Mouse (Mus musculus) forebrain, embryonic 14.5 days (tissue): ENCODE data around the gene Prps1. TPM values are rescaled to one million over a fixed set of nuclear protein-coding genes. Genes with fewer than 3 reads are reported as not detected.

Source experiments
- ATAC-seq: fragments of 200-750 bp; cut with Nextera tagmentation; 2 replicates; pipeline ENCODE4 v1.8.0; 2017; ENCODE audit warnings: mild to moderate bottlenecking, moderate library complexity
- DNase-seq: peaks from one replicate; pipeline ENCODE4 v3.0.0-alpha.2; 2015; ENCODE audit warnings: low spot score
- H3K27ac ChIP-seq: fragments of 300-500 bp; sonication (generic); 2 replicates; pipeline ENCODE4 v1.5.1; 2014; ENCODE audit warnings: low read depth, mild to moderate bottlenecking, control low read depth, low read length, moderate library complexity
- H3K27me3 ChIP-seq: fragments of 300-500 bp; sonication (generic); replicated peaks from 2 replicates; pipeline ENCODE4 v1.6.1; 2014; ENCODE audit warnings: low read length, control low read depth, mixed read lengths; ENCODE audit not compliant: control insufficient read depth, insufficient read depth
- H3K36me3 ChIP-seq: fragments of 300-500 bp; sonication (generic); 2 replicates; pipeline ENCODE4 v1.6.1; 2014; ENCODE audit warnings: low read length, control low read depth; ENCODE audit not compliant: control insufficient read depth, insufficient read depth
- H3K4me1 ChIP-seq: fragments of 300-500 bp; sonication (generic); 2 replicates; pipeline ENCODE4 v1.6.1; 2014; ENCODE audit warnings: antibody characterized with exemption, low read length, control low read depth; ENCODE audit not compliant: control insufficient read depth, insufficient read depth
- H3K4me2 ChIP-seq: fragments of 300-500 bp; sonication (generic); 2 replicates; pipeline ENCODE4 v1.6.1; 2014; ENCODE audit warnings: mild to moderate bottlenecking, control low read depth, low read length
- H3K4me3 ChIP-seq: fragments of 300-500 bp; sonication (generic); 2 replicates; pipeline ENCODE4 v1.5.1; 2014; ENCODE audit warnings: low read depth, low read length, control low read depth
- H3K9ac ChIP-seq: fragments of 300-500 bp; sonication (generic); 2 replicates; pipeline ENCODE4 v1.6.1; 2014; ENCODE audit warnings: mild to moderate bottlenecking, low read length, control low read depth, moderate library complexity
- H3K9me3 ChIP-seq: fragments of 300-500 bp; sonication (generic); replicated peaks from 2 replicates; pipeline ENCODE4 v1.6.1; 2016; ENCODE audit warnings: low read length, control low read depth, mixed read lengths; ENCODE audit not compliant: control insufficient read depth
- whole genome bisulfite sequencing: fragments of 180-500 bp; shearing (Covaris S2); extraction: QIAGEN DNeasy Blood & Tissue Kit; methylation state at CpG from one replicate; pipeline ENCODE4 v1.1.7; 2014; 5-methylcytosine and 5-hydroxymethylcytosine counted together
- polyA plus RNA-seq: library from polyadenylated mRNA; unstranded; fragments of >200 nt; fragmentation: Nextera tagmentation; extraction: Ambion mirVana; gene quantifications from 2 replicates; pipeline ENCODE4 v1.2.1, GENCODE M21; 2014

Gene Prps1
- 84.8 and 87.1 TPM in 2 replicates for polyA plus RNA-seq

DNA sequence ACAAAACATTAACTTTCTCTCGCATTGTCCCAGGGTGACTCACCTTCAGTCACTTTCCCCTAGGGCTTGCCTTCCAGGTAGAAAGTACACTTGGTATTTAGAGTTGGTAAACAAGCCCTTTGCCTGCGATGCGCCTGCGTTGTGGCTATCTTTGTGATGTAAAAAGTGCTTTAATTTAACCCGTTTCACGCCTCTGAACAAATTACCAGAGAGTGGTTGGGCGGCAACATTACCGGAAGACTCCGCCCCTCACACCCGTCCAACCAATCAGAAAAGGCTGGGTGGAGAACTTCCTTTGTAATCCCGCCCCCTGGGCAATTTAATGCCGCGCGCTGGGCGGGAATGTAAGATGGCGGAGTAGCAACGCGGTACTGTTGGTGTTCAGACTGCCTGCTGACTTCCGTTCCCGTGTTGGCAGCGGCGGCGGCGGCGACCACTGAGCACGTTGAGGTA, at the start of gene Prps1:
TSS of gene Prps1 (plus strand) at position 335 of the 453 bp plus-strand sequence.
- Histone ChIP-seq H3K9ac (peak within 1 kb of the TSS; percentile 62), H3K4me3 (peak within 1 kb of the TSS; percentile 45), H3K27ac (no peak within 1 kb of the TSS), H3K27me3 (no peaks in the 10 kb centered on the region), H3K4me2 (peak within 1 kb of the TSS; percentile 56), H3K4me1 (no peaks in the 10 kb centered on the region), H3K9me3 (no peaks in the 10 kb centered on the region), H3K36me3 (no peaks in the 10 kb centered on the region)
- WGBS: 31% methylated on average over 26 of the region's 26 CpGs
- peak; percentile 95 for DNase-seq
- peak; percentile 98 for ATAC-seq

GRCm38 (mm10) chrX:140407593-140407992, 48.8 kb upstream of the Prps1 start:
- Histone ChIP-seq H3K27me3 (no peaks in the 10 kb centered on the region), H3K27ac (no peak overlapping the region), H3K9ac (no peak overlapping the region), H3K4me1 (no peaks in the 10 kb centered on the region), H3K4me2 (no peak overlapping the region), H3K36me3 (no peaks in the 10 kb centered on the region), H3K9me3 (no peaks in the 10 kb centered on the region), H3K4me3 (no peak overlapping the region)
- ATAC-seq (no peak), DNase-seq (no peak)
- 83% methylated on average over 5 of the region's 5 CpGs for WGBS

GRCm38 (mm10) chrX:140418467-140418866, 37.9 kb upstream of the Prps1 start:
- Histone ChIP-seq H3K36me3 (no peaks in the 10 kb centered on the region), H3K9ac (no peak overlapping the region), H3K27me3 (no peaks in the 10 kb centered on the region), H3K4me2 (no peak overlapping the region), H3K4me1 (no peaks in the 10 kb centered on the region), H3K9me3 (no peaks in the 10 kb centered on the region), H3K4me3 (no peak overlapping the region), H3K27ac (no peak overlapping the region)
- ATAC-seq (no peak), DNase-seq (no peak)
- WGBS: 89% methylated on average over 4 of the region's 4 CpGs

DNA sequence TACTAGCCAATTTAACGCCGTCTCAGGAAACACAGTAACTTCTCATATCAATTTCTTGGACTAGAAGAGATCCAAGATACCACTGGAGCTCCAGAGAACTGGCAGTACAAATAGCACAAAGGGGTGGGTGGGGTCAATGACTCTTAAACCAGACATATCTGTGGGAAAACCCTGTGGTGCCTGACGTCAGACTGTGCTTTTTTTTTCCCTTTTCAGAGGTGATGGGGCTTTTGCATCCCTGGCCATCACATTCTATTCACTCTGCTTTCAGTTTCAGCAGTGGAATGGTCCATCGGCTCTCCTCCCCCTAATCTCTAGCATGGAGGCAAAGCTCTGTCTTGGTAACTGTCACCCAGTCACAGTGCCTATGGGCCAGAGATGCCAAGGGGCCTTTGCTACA, 29.3 kb upstream of the Prps1 start:
- Histone ChIP-seq H3K27ac (no peak overlapping the region), H3K27me3 (no peaks in the 10 kb centered on the region), H3K4me1 (no peaks in the 10 kb centered on the region), H3K4me2 (no peak overlapping the region), H3K4me3 (no peak overlapping the region), H3K9me3 (no peaks in the 10 kb centered on the region), H3K36me3 (no peaks in the 10 kb centered on the region), H3K9ac (no peak overlapping the region)
- WGBS: 77% methylated on average over 4 of the region's 4 CpGs
- DNase-seq (no peak), ATAC-seq (no peak)

DNA sequence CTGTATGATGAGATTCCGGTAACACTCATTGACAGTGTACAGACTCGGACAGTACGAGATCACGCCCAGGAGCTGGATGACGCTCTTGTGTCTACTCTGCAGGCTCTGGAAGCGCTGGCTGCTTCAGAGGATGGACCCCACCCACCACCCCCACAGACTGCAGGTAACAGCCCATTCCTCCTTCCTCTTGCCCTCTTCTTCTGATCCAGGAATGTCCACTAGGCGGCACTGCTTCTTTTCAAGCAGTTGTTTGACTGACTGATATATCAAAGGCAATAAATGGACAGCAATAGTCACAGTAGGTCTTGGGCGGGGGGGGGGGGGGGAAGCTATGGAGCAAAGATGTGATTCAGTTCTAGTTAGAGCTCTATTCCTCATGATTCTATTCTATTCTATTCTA, 28.2 kb upstream of the Prps1 start:
- H3K36me3 ChIP-seq: no peaks in the 10 kb centered on the region
- ATAC-seq: no peak
- H3K9me3 ChIP-seq: no peaks in the 10 kb centered on the region
- H3K9ac ChIP-seq: no peak overlapping the region
- H3K4me1 ChIP-seq: no peaks in the 10 kb centered on the region
- no peak for DNase-seq
- H3K4me3 ChIP-seq: no peak overlapping the region
- H3K4me2 ChIP-seq: no peak overlapping the region
- 71% methylated on average over 8 of the region's 8 CpGs for WGBS
- no peak overlapping the region for H3K27ac ChIP-seq
- no peaks in the 10 kb centered on the region for H3K27me3 ChIP-seq

DNA sequence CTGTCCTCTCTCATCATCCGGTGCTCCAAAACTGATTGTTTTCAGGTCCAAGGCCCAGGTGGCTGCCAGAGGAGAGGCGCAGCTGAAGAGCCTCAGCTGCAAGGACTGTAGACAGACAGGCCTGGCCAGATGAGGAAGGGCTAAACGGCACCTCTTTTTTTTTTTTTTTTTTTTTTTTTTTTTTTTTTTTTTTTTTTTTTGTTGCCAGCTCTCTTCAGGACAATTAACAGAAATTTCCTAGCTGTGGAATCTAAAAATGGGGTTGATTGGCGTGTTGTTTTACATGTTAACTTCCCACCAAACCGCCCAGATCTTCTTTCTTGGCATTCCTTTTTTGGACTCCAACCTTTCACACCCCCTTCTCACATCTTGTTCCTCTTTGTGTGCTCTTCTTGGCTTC, 26.4 kb upstream of the Prps1 start:
- Histone ChIP-seq H3K4me2 (no peak overlapping the region), H3K36me3 (no peaks in the 10 kb centered on the region), H3K4me3 (no peak overlapping the region), H3K4me1 (no peaks in the 10 kb centered on the region), H3K9ac (no peak overlapping the region), H3K27me3 (no peaks in the 10 kb centered on the region), H3K9me3 (no peaks in the 10 kb centered on the region), H3K27ac (no peak overlapping the region)
- 77% methylated on average over 5 of the region's 5 CpGs for WGBS
- DNase-seq (no peak), ATAC-seq (no peak)

DNA sequence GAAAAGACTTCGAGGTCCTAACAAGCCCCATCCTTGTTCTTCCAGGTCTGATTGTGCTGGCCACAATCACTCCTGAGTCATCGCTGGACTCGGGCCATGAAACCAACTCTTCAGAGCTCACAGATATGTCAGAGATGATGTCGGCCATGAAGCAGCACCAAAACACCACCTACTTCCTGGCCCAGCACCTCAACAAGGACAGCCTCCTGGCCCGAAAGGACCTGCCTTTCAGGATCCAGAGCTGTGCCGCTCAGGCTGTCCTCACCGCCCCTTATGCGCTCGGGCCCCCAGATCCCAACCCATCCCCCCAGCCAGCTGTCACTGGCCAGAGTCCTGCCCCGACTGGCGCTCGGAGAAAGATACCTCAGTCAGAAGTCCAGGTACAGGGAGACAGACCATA, 25.9 kb upstream of the Prps1 start:
- Histone ChIP-seq H3K9me3 (no peaks in the 10 kb centered on the region), H3K27me3 (no peaks in the 10 kb centered on the region), H3K4me3 (no peak overlapping the region), H3K27ac (no peak overlapping the region), H3K9ac (no peak overlapping the region), H3K36me3 (no peaks in the 10 kb centered on the region), H3K4me1 (no peaks in the 10 kb centered on the region), H3K4me2 (no peak overlapping the region)
- WGBS: 88% methylated on average over 12 of the region's 12 CpGs
- DNase-seq (no peak), ATAC-seq (no peak)

GRCm38 (mm10) chrX:140431981-140432380, 24.4 kb upstream of the Prps1 start:
- DNase-seq (no peak), ATAC-seq (no peak)
- WGBS: 88% methylated on average over 15 of the region's 15 CpGs

GRCm38 (mm10) chrX:140432786-140433185, 23.6 kb upstream of the Prps1 start:
- WGBS: 92% methylated on average over 11 of the region's 11 CpGs
- Histone ChIP-seq H3K9ac (no peak overlapping the region), H3K4me3 (no peak overlapping the region), H3K4me2 (no peak overlapping the region), H3K27ac (no peak overlapping the region), H3K4me1 (no peaks in the 10 kb centered on the region), H3K27me3 (no peaks in the 10 kb centered on the region), H3K36me3 (no peaks in the 10 kb centered on the region), H3K9me3 (no peaks in the 10 kb centered on the region)
- no peak for DNase-seq
- ATAC-seq: no peak

More at GRCm38 (mm10) chrX:140431981-140432380, 24.4 kb upstream of the Prps1 start:
- Histone ChIP-seq H3K9me3 (no peaks in the 10 kb centered on the region), H3K9ac (no peak overlapping the region), H3K4me3 (no peak overlapping the region), H3K36me3 (no peaks in the 10 kb centered on the region), H3K4me1 (no peaks in the 10 kb centered on the region), H3K27me3 (no peaks in the 10 kb centered on the region), H3K27ac (no peak overlapping the region), H3K4me2 (no peak overlapping the region)
